Mouse (Mus musculus) embryonic fibroblast, embryonic 13.5 days (primary cell): ENCODE measurements around the gene Acbd3.

ENCODE experiments used
- CTCF ChIP-seq: IDR thresholded peaks from 2 replicates; pipeline ENCODE4 v1.5.1; 2011; ENCODE audit warnings: mild to moderate bottlenecking, control low read depth, low read length, moderate library complexity, borderline replicate concordance; ENCODE audit not compliant: insufficient read depth
- POLR2A ChIP-seq: IDR thresholded peaks from 2 replicates; pipeline ENCODE4 v1.6.1; 2011; ENCODE audit warnings: low read depth, mild to moderate bottlenecking, control low read depth, low read length, moderate library complexity

GRCm38 (mm10) chr1:180696626-180697352, 29.1 kb upstream of the Acbd3 start, which contains the start of gene Mixl1:
- TF ChIP-seq POLR2A (no peak), CTCF (no peak)
